Mouse (Mus musculus) left cerebral cortex, adult 6 months (tissue): ENCODE measurements around the gene Bik. TPM values are rescaled to one million over a fixed set of nuclear protein-coding genes. Genes with fewer than 3 reads are reported as not detected.

Source experiments
- long read RNA-seq, 2 experiments: library from polyadenylated mRNA; unstranded; transcript quantifications; one replicate each; pipeline ENCODE4 v2.0.0; 2019 to 2020
- polyA plus RNA-seq: library from polyadenylated mRNA; unstranded; fragments of <200 nt; fragmentation: Nextera tagmentation; gene quantifications from 2 replicates; pipeline ENCODE4 v1.2.3, GENCODE M21; 2021

Bik gene
- 0.29 and 0.33 TPM in 2 replicates for polyA plus RNA-seq
- long read RNA-seq, experiment 1: 0 reads
- long read RNA-seq, experiment 2, partial matches to known transcripts: 0 of 1 reads
- long read RNA-seq, experiment 2, other reads (novel, unspliced or antisense): 0 of 1 reads

DNA sequence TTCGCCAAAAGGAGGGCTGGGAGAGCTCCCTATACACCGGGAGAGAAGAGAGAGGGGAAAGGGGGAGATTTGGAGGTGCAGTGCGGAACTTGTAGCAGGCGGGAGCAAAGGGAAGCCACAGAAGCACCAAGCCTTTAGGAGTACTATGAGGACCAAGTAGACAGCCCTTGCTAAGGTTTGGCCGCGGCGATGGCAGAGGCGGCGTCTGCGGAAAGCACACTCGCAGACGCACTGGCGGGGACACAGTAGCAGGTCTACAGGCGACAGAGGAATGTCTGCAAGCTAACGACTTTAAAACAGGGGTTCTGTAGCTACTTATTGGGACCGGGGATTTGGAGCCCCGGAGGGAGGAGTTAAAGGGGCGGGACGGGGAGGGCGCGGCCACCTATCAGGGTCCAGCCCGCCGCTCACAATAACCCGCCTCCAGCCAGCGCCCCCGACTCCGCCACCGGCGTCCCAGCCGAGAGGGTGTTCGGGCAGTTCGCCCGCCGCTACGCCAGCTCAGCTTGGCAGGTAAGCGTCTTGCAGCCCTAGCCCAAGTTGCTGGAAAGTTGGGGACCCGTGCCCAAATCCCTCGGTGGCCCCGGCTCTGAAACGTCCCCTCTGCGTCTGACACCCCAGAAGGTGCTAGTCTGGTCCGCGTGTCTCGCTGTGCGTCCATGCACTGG, at the start of gene Bik:
Gene Bik, plus strand, starts transcription at position 439 of the 668 bp plus-strand sequence.

DNA sequence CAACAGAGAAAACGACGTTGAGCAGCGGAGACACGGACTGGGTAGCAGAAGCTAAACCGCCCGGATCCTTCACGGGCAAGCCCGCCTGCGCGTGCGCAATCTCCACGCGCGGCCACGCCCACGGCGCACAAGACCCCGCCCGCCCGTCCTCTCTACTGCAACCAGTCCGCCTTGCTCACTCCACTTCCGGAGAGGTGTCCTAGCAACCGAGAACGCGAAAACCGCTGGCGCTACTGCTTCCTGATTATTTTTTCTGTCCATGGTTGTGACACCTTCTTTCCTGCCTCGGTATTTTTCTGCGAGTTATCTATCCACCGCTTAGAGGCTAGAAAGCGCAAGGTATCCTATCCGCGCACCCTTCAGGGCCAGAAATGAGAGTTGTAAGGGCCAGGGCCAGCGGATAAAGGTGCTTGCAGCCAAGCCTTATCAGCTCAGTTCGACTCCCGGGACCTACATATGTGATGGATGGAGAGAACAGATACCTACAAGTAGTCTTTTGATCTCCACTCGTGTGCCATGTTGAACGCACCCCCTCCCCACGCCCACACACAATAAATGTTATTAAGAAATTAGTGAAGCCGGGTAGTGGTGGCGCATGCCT, 15.8 kb upstream of the Bik start, which contains the start of gene Ttll1:
Gene Ttll1, minus strand, starts transcription at position 89 of the 601 bp plus-strand sequence.

DNA sequence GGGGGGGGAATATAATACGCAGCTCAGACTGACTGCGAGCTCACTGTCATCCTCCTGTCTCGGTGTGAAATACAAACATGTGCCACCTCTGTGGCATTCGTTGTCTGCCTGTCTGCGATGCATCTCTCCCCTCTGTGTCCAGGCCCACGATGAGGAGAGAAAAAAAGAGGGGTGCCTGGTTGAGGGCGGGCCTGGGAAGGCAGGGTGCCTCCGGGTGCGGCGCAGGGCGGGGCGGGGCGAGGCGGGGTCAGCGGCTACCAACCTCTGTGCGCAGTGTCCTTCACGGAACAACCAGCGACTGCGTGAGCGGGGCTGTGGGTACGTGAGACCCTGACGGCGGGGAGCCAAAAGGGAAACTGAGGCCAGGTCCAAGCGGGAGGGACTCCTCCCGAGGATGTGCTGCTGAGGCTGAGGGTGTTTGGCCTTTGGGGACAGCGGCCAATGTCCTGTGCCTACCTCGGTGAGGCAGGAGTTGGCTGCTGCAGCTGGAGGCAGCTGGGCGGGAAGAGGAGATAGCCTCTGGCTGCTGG, 36.7 kb downstream of the Bik start, which contains the start of the genes Tspo and Mcat:
Gene Tspo, plus strand, starts transcription at position 266 of the 530 bp plus-strand sequence.
Gene Mcat, minus strand, starts transcription at position 461 of the 530 bp plus-strand sequence.

Other genes with a start within 250 kb of the Bik start
- gene Arfgap3, start 176.6 kb upstream of the Bik start, polyA plus RNA-seq: 13.8 and 16.4 TPM in 2 replicates
- gene Pacsin2, start 62.3 kb upstream of the Bik start, polyA plus RNA-seq: 22.6 and 29.4 TPM in 2 replicates
- gene Ttll1, start 16.0 kb upstream of the Bik start, polyA plus RNA-seq: 43.5 and 55.7 TPM in 2 replicates
- 30.6 and 33.6 TPM in 2 replicates for gene Tspo, start 36.7 kb downstream of the Bik start, polyA plus RNA-seq
- 4.3 and 21.2 TPM in 2 replicates for gene Mcat, start 36.9 kb downstream of the Bik start, polyA plus RNA-seq
- 3.0 and 5.4 TPM in 2 replicates for gene Ttll12, start 68.3 kb downstream of the Bik start, polyA plus RNA-seq
- 20.0 and 20.4 TPM in 2 replicates for gene Scube1, start 198.2 kb downstream of the Bik start, polyA plus RNA-seq